Mouse (Mus musculus) liver, postnatal 0 days (tissue): ENCODE results near the gene Timp4. TPM values are rescaled to one million over a fixed set of nuclear protein-coding genes. Genes with fewer than 3 reads are reported as not detected.
A peak's percentile ranks its signal among the peaks of the same experiment; 100 is the strongest.

Experiments
- ATAC-seq: fragments of 200-750 bp; cut with Nextera tagmentation; 2 replicates; pipeline ENCODE4 v1.8.0; 2017; ENCODE audit warnings: mild to moderate bottlenecking, moderate library complexity
- DNase-seq: peaks from one replicate; pipeline ENCODE4 v3.0.0-alpha.2; 2016
- H3K27ac ChIP-seq: fragments of 300-500 bp; sonication (generic); 2 replicates; pipeline ENCODE4 v1.5.1; 2014; ENCODE audit warnings: antibody characterized with exemption, moderate library complexity, mild to moderate bottlenecking, low read depth
- H3K27me3 ChIP-seq: fragments of 300-500 bp; sonication (generic); 2 replicates; pipeline ENCODE4 v1.6.1; 2014; ENCODE audit warnings: low read length, control low read depth, mixed read lengths; ENCODE audit not compliant: insufficient read depth
- H3K36me3 ChIP-seq: fragments of 300-500 bp; sonication (generic); replicated peaks from 2 replicates; pipeline ENCODE4 v1.6.1; 2014; ENCODE audit warnings: mild to moderate bottlenecking, control low read depth, low read length, moderate library complexity, mixed read lengths; ENCODE audit not compliant: insufficient read depth
- H3K4me1 ChIP-seq: fragments of 300-500 bp; sonication (generic); 2 replicates; pipeline ENCODE4 v1.6.1; 2014; ENCODE audit warnings: antibody characterized with exemption, mild to moderate bottlenecking, control low read depth; ENCODE audit not compliant: insufficient read depth
- H3K4me2 ChIP-seq: fragments of 300-500 bp; sonication (generic); 2 replicates; pipeline ENCODE4 v1.6.1; 2014; ENCODE audit warnings: low read depth, mild to moderate bottlenecking, low read length, moderate library complexity, mixed read lengths
- H3K4me3 ChIP-seq: fragments of 300-500 bp; sonication (generic); 2 replicates; pipeline ENCODE4 v1.5.1; 2014; ENCODE audit warnings: low read depth, low read length
- H3K9ac ChIP-seq: fragments of 300-500 bp; sonication (generic); replicated peaks from 2 replicates; pipeline ENCODE4 v1.6.1; 2014; ENCODE audit warnings: mild to moderate bottlenecking, moderate library complexity
- H3K9me3 ChIP-seq: fragments of 300-500 bp; sonication (generic); 2 replicates; pipeline ENCODE4 v1.6.1; 2016; ENCODE audit warnings: mild to moderate bottlenecking, control low read depth, low read length, mixed read lengths
- CTCF ChIP-seq: sonication (generic); IDR thresholded peaks from 2 replicates; pipeline ENCODE4 v1.5.1; 2016; ENCODE audit warnings: antibody characterized with exemption, low read depth
- EP300 ChIP-seq: IDR thresholded peaks from 2 replicates; pipeline ENCODE4 v1.6.1; 2016; ENCODE audit warnings: antibody characterized with exemption, low read depth, mild to moderate bottlenecking
- WGBS: fragments of 180-500 bp; shearing (Covaris S2); extraction: QIAGEN DNeasy Blood & Tissue Kit; methylation state at CpG from one replicate; pipeline ENCODE4 v1.1.7; 2014; ENCODE audit not compliant: insufficient replicate concordance; 5-methylcytosine and 5-hydroxymethylcytosine counted together
- polyA plus RNA-seq: library from polyadenylated mRNA; unstranded; fragments of >200 nt; fragmentation: Nextera tagmentation; extraction: Ambion mirVana; gene quantifications from 2 replicates; pipeline ENCODE4 v1.2.1, GENCODE M21; 2015

Timp4 gene
- polyA plus RNA-seq, 1 experiment from 2014 or later = not detected

DNA sequence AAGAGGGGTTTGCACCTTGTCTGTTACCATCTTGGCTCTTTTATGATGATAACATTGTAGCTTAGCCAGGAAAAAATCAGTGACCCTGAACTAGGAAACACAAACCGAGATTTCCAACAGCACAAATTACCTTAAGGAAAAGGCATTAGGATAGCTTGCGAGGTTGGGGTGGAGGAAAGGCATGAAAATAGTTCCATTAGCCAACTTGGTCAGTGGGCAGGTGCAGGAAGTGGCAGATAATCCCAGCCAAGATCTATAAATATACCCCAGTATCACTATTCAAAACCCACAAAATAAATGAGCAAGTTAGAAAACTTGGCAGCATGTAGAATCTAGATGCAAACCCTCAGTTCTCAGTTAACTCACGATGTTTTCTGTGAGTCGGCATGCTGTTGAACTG lies 20.2 kb downstream of the Timp4 start:
- WGBS = 67% methylated on average over 4 of the region's 4 CpGs
- DNase-seq = no peak

GRCm38 (mm10) chr6:115230557-115230956 lies 21.4 kb downstream of the Timp4 start:
- no peak overlapping the region for H3K9ac ChIP-seq
- no peaks in the 10 kb centered on the region for H3K4me1 ChIP-seq
- no peak for TF ChIP-seq EP300
- TF ChIP-seq CTCF = no peak
- no peak for DNase-seq
- ATAC-seq = no peak
- no peak overlapping the region for H3K4me2 ChIP-seq
- no peak overlapping the region for H3K4me3 ChIP-seq
- no peaks in the 10 kb centered on the region for H3K9me3 ChIP-seq
- H3K27me3 ChIP-seq = no peaks in the 10 kb centered on the region
- no peak overlapping the region for H3K27ac ChIP-seq
- no peaks in the 10 kb centered on the region for H3K36me3 ChIP-seq
- 61% methylated on average over 3 of the region's 3 CpGs for WGBS

More for the DNA sequence above, 20.2 kb downstream of the Timp4 start:
- H3K4me2 ChIP-seq = no peak overlapping the region
- no peaks in the 10 kb centered on the region for H3K9me3 ChIP-seq
- H3K9ac ChIP-seq = no peak overlapping the region
- H3K4me3 ChIP-seq = no peak overlapping the region
- H3K4me1 ChIP-seq = no peaks in the 10 kb centered on the region
- no peak for ATAC-seq
- H3K27ac ChIP-seq = no peak overlapping the region
- H3K27me3 ChIP-seq = no peaks in the 10 kb centered on the region
- H3K36me3 ChIP-seq = no peaks in the 10 kb centered on the region
- TF ChIP-seq EP300 (no peak), CTCF (no peak)

GRCm38 (mm10) chr6:115227529-115227928 lies 24.5 kb downstream of the Timp4 start:
- 8% methylated on average over 2 of the region's 2 CpGs for WGBS
- no peaks in the 10 kb centered on the region for H3K36me3 ChIP-seq
- H3K4me1 ChIP-seq = no peaks in the 10 kb centered on the region
- no peak overlapping the region for H3K4me2 ChIP-seq
- H3K4me3 ChIP-seq = no peak overlapping the region
- ATAC-seq (no peak), DNase-seq (peak; percentile 78)
- no peaks in the 10 kb centered on the region for H3K9me3 ChIP-seq
- no peak overlapping the region for H3K9ac ChIP-seq
- no peak overlapping the region for H3K27ac ChIP-seq
- TF ChIP-seq CTCF (peak; percentile 90), EP300 (no peak)
- H3K27me3 ChIP-seq = no peaks in the 10 kb centered on the region

DNA sequence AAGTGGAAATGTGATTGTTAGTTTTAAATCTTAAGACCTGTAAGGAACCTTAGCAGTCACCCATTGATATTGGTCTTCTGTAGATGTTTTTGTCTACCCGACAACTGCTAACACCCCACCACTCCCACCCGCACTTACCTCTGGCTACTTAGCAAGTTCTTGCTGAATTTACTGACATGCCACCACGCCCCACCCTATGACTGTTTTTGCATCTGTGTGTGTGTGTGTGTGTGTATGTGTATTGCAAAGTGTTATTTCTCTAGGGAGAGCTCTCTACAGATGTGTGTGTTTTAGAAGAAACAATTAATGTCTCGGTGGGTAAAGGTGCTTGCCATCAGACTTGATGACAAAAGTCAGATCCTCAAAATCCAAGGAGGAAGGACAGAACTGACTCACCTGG lies 25.0 kb downstream of the Timp4 start, which contains the start of gene Gm17482:
Gm17482 (plus strand) TSS at position 301 of the 400 bp plus-strand sequence.
- WGBS = 70% methylated on average over 4 of the region's 4 CpGs
- H3K27ac ChIP-seq = no peak within 1 kb of the TSS
- ATAC-seq = no peak

DNA sequence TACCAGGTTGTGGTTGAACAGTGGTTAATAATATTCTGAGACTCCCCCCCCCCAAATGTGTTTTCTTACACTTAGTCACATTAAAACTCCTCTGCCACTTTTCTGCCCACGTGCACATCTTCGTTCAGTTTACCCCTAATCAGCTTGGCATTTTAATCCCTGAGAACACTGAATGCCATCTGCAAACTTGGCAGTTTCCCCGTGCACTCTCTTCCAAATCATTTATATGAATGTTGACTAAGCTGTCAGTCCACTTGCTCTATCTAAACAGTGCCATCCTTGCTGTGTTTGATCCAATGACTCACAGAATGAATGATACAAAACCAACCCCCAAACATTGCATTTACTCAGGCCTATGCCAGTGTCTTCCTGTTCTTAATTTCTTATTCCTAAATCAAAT lies 26.5 kb downstream of the Timp4 start:
- Histone ChIP-seq H3K4me2 (no peak overlapping the region), H3K4me1 (no peaks in the 10 kb centered on the region), H3K36me3 (no peaks in the 10 kb centered on the region), H3K27ac (no peak overlapping the region), H3K27me3 (no peaks in the 10 kb centered on the region), H3K9me3 (no peaks in the 10 kb centered on the region), H3K9ac (no peak overlapping the region), H3K4me3 (no peak overlapping the region)
- WGBS = 60% methylated on average over 3 of the region's 3 CpGs
- TF ChIP-seq EP300 (no peak), CTCF (no peak)
- DNase-seq (no peak), ATAC-seq (no peak)

More for the DNA sequence above, 25.0 kb downstream of the Timp4 start, which contains the start of gene Gm17482:
- H3K4me1 ChIP-seq = no peaks in the 10 kb centered on the region
- no peaks in the 10 kb centered on the region for H3K36me3 ChIP-seq
- H3K27me3 ChIP-seq = no peaks in the 10 kb centered on the region
- no peak for TF ChIP-seq EP300
- no peak for TF ChIP-seq CTCF
- H3K4me3 ChIP-seq = no peak within 1 kb of the TSS
- H3K9ac ChIP-seq = no peak within 1 kb of the TSS
- no peak for DNase-seq
- H3K4me2 ChIP-seq = no peak within 1 kb of the TSS
- no peaks in the 10 kb centered on the region for H3K9me3 ChIP-seq

DNA sequence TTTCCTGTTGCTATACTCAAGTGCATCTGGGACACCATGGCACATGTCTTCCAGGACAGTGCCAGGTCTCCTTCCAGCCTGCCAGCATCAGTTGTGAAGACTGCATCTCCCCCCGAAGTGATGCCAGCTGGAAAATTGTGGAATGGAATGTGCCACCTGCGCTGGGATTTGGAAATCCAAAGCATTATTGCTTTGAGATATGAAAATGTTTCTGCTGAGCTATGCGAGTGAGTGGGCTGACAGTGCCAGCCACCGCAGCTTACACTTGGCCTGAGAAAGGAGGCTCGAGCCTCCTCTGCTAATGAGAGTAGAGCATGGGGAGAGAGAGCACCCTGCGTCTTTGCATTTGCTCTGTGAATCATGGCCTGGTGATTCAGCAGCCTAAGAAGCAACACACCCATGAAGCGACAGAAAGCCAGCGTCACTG lies 30.8 kb downstream of the Timp4 start:
- no peaks in the 10 kb centered on the region for H3K27me3 ChIP-seq
- ATAC-seq (no peak), DNase-seq (no peak)
- H3K4me3 ChIP-seq = no peak overlapping the region
- no peak overlapping the region for H3K9ac ChIP-seq
- 82% methylated on average over 8 of the region's 8 CpGs for WGBS
- no peak overlapping the region for H3K27ac ChIP-seq
- no peaks in the 10 kb centered on the region for H3K36me3 ChIP-seq
- no peaks in the 10 kb centered on the region for H3K9me3 ChIP-seq
- no peak for TF ChIP-seq EP300
- no peak for TF ChIP-seq CTCF
- no peak overlapping the region for H3K4me2 ChIP-seq
- no peaks in the 10 kb centered on the region for H3K4me1 ChIP-seq

GRCm38 (mm10) chr6:115213129-115213528 lies 38.9 kb downstream of the Timp4 start:
- DNase-seq (no peak), ATAC-seq (no peak)
- 40% methylated on average over 5 of the region's 5 CpGs for WGBS
- Histone ChIP-seq H3K27me3 (no peaks in the 10 kb centered on the region), H3K9me3 (no peaks in the 10 kb centered on the region), H3K4me1 (peaks cover 4% of the 10 kb centered on the region; the same call in 1 of the 2 replicates), H3K36me3 (no peaks in the 10 kb centered on the region), H3K27ac (no peak overlapping the region), H3K4me2 (no peak overlapping the region), H3K4me3 (no peak overlapping the region), H3K9ac (no peak overlapping the region)
- TF ChIP-seq EP300 (no peak), CTCF (no peak)
